Mouse (Mus musculus) MEL-GATA-1-ER (cell line): ENCODE results near the gene Dab2.

ENCODE experiments used
- DNase-seq: peaks from one replicate; pipeline ENCODE4 v3.0.0-alpha.2; 2012; ENCODE audit warnings: low read depth; ENCODE audit errors: extremely low read depth

The Dab2 gene

DNA sequence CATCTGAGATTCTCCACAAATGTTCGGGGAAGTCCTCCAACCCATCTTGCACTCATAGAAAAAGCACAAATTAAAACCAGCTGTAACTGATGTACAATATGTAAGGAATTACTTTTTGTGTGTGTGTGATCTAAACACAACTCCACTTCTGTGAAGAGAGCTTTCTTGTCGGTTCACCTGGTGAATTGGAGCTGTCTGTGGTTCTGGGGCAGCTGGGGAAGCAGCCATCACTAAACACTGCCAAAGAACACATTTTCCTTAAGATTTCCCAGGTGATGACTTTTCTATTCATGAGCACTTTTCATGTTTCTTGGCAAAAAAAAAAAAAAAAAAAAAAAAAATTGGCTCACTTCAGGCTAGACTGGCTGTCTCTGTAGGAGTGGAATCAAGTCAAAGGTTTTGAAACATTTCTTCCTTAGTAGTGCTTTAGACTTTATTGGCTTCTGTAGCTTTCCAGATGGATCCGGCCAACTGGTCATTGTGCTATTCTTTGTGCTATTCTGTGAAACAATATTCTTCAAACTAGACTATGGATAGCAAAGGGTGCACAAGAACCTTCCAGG is 163.9 kb downstream of the Dab2 start:
- DNase-seq = no peak

- no peak for DNase-seq
Measured at GRCm38 (mm10) chr15:6466995-6467394, 167.4 kb downstream of the Dab2 start.

DNA sequence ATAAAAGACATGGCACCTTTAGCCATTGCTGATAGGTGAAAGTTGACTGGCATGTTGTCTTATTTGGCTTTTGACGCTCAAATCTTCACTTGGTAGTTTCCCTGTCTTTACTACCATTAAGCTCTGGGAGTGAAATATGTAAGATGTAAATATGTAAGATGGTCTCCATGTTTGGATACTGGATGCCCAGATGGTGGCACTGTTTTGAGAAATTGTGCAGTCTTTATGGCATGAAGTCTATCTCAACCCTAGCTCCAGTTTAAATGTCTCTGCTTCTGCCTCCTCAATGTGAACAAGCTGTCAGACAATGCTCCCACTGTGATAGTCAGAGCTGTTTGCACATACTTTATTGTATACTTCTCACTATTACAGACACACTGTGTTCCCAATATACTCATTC is 169.3 kb downstream of the Dab2 start:
- no peak for DNase-seq

DNA sequence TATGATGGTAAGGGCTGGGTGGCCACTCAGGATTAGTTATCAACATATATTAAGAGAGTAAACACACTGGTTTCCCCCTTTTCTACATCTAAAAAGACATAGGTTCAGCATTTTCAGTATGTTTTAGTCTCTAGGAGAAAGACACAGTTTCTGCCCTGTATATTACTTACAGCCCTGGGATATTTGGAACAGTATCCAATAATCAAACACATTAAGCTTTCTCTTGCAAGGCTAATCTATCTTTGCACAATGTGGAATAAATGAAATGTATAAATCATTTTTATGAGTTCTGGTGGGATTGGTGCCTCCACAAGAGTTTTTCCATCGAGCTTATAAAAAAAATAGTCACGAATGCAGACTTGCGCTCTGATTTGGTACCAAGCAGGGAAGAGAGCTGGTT is 169.8 kb downstream of the Dab2 start:
- DNase-seq = no peak

DNA sequence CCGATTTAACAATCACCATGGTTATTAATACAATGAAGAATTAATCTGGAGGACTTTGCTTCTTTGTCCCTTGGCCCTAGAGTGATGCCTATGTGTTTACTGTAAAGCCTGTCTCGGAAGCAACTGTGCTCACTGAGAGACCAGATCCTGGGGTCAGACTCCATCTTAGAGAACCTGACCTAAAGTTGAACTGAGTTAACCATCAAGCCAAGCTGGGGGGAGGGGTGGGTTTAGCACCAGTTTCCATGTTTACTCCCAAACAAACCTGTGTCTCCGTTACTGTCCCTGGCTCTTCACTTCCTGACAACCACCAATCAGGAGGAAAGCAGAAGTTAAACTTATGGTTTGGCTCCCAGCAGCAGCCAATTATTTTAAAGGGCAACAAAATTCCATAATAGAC is 184.0 kb downstream of the Dab2 start:
- DNase-seq = no peak
